Mouse (Mus musculus) forebrain, embryonic 16.5 days (tissue): ENCODE data around the gene Vmn1r15. TPM values are rescaled to one million over a fixed set of nuclear protein-coding genes. Genes with fewer than 3 reads are reported as not detected.

ENCODE experiments used
- ATAC-seq: fragments of 200-750 bp; cut with Nextera tagmentation; 2 replicates; pipeline ENCODE4 v1.8.0; 2017; ENCODE audit warnings: mild to moderate bottlenecking, moderate library complexity
- H3K27ac ChIP-seq: fragments of 300-500 bp; sonication (generic); 2 replicates; pipeline ENCODE4 v1.5.1; 2014; ENCODE audit warnings: low read length, control low read depth
- H3K27me3 ChIP-seq: fragments of 300-500 bp; sonication (generic); replicated peaks from 2 replicates; pipeline ENCODE4 v1.6.1; 2014; ENCODE audit warnings: low read length; ENCODE audit not compliant: control insufficient read depth, insufficient read depth
- H3K36me3 ChIP-seq: fragments of 300-500 bp; sonication (generic); 2 replicates; pipeline ENCODE4 v1.6.1; 2014; ENCODE audit not compliant: control insufficient read depth, insufficient read depth
- H3K4me1 ChIP-seq: fragments of 300-500 bp; sonication (generic); replicated peaks from 2 replicates; pipeline ENCODE4 v1.6.1; 2014; ENCODE audit warnings: low read length; ENCODE audit not compliant: control insufficient read depth, insufficient read depth
- H3K4me2 ChIP-seq: fragments of 300-500 bp; sonication (generic); 2 replicates; pipeline ENCODE4 v1.6.1; 2014; ENCODE audit warnings: mild to moderate bottlenecking, low read length, control low read depth
- H3K4me3 ChIP-seq: fragments of 300-500 bp; sonication (generic); replicated peaks from 2 replicates; pipeline ENCODE4 v1.5.1; 2014; ENCODE audit warnings: mild to moderate bottlenecking, low read length, control low read depth
- H3K9ac ChIP-seq: fragments of 300-500 bp; sonication (generic); replicated peaks from 2 replicates; pipeline ENCODE4 v1.6.1; 2014; ENCODE audit warnings: low read depth, low read length, control low read depth
- H3K9me3 ChIP-seq: fragments of 300-500 bp; sonication (generic); 2 replicates; pipeline ENCODE4 v1.6.1; 2016; ENCODE audit warnings: low read length; ENCODE audit not compliant: control insufficient read depth
- WGBS: fragments of 180-500 bp; shearing (Covaris S2); extraction: QIAGEN DNeasy Blood & Tissue Kit; methylation state at CpG from one replicate; pipeline ENCODE4 v1.1.7; 2014; 5-methylcytosine and 5-hydroxymethylcytosine counted together
- polyA plus RNA-seq: library from polyadenylated mRNA; unstranded; fragments of >200 nt; fragmentation: Nextera tagmentation; extraction: Ambion mirVana; gene quantifications from 2 replicates; pipeline ENCODE4 v1.2.1, GENCODE M21; 2015

Vmn1r15 gene
- polyA plus RNA-seq = not detected in 2 replicates

DNA sequence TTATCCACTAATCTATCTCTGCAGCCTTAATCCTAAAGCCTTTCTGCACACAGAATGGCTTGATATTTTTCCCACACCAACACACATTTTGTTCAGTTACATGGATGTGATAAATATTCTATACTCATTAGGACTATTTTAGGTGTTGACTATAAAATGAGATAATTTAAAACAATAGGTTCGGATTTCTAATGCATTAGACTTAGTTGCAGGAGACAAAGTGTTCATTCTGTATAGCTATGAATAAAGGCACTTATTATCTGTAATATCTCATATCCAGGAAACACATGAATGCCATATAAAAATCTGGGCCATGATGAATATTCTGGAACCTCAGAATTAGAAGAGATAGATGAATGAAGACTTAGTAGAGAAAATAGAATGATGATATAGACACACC lies at the start of gene Vmn1r15:
Gene Vmn1r15, plus strand, starts transcription at position 301 of the 400 bp plus-strand sequence.
- Histone ChIP-seq H3K4me3 (no peak within 1 kb of the TSS), H3K36me3 (no peaks in the 10 kb centered on the region), H3K27me3 (no peaks in the 10 kb centered on the region), H3K9ac (no peak within 1 kb of the TSS), H3K9me3 (no peaks in the 10 kb centered on the region), H3K27ac (no peak within 1 kb of the TSS), H3K4me2 (no peak within 1 kb of the TSS), H3K4me1 (no peaks in the 10 kb centered on the region)
- ATAC-seq = no peak
- WGBS = 80% methylated on average over 1 of the region's 1 CpGs

- WGBS = 94% methylated on average over 3 of the region's 3 CpGs
- Histone ChIP-seq H3K9ac (no peak within 1 kb of the TSS), H3K4me3 (no peak within 1 kb of the TSS), H3K27me3 (no peaks in the 10 kb centered on the region), H3K4me2 (no peak within 1 kb of the TSS), H3K4me1 (no peaks in the 10 kb centered on the region), H3K36me3 (no peaks in the 10 kb centered on the region), H3K27ac (no peak within 1 kb of the TSS), H3K9me3 (no peaks in the 10 kb centered on the region)
- no peak for ATAC-seq
These were observed 26.4 kb upstream of the Vmn1r15 start, which contains the start of gene Vmn1r14 for GRCm38 (mm10) chr6:57231386-57231785. TSS of gene Vmn1r14 (plus strand) at chr6:57231686.

GRCm38 (mm10) chr6:57260990-57261389 lies 3.2 kb downstream of the Vmn1r15 start:
- H3K4me2 ChIP-seq = no peak overlapping the region
- H3K36me3 ChIP-seq = no peaks in the 10 kb centered on the region
- H3K9ac ChIP-seq = no peak overlapping the region
- no peak for ATAC-seq
- no peak overlapping the region for H3K4me3 ChIP-seq
- H3K4me1 ChIP-seq = no peaks in the 10 kb centered on the region
- WGBS = 95% methylated on average over 2 of the region's 2 CpGs
- H3K27me3 ChIP-seq = no peaks in the 10 kb centered on the region
- no peak overlapping the region for H3K27ac ChIP-seq
- H3K9me3 ChIP-seq = no peaks in the 10 kb centered on the region

DNA sequence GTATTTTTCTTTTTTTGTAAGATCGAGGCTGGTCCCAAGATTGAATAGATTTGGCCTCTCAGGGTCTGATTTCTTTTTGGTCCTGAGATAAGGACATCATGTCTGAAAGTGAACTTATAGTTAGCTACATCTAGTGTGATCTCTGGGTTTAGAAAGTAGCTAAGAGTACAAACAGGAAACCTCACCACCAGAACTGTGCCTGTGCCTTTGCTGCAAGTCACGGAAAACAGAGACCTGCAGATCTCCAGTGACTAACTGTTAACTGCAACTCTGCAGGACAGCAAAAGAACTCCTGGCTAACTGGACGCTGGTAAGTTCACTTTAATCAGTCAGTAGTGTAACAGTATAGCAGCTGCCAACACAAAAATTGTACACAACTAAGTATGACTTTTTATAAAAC lies 14.1 kb downstream of the Vmn1r15 start:
- no peak overlapping the region for H3K27ac ChIP-seq
- 77% methylated on average over 3 of the region's 3 CpGs for WGBS
- no peaks in the 10 kb centered on the region for H3K4me1 ChIP-seq
- no peak overlapping the region for H3K4me2 ChIP-seq
- H3K4me3 ChIP-seq = no peak overlapping the region
- no peaks in the 10 kb centered on the region for H3K36me3 ChIP-seq
- no peaks in the 10 kb centered on the region for H3K27me3 ChIP-seq
- H3K9me3 ChIP-seq = no peaks in the 10 kb centered on the region
- ATAC-seq = no peak
- no peak overlapping the region for H3K9ac ChIP-seq

- H3K4me1 ChIP-seq = no peaks in the 10 kb centered on the region
- ATAC-seq = no peak
- no peak overlapping the region for H3K27ac ChIP-seq
- no peak overlapping the region for H3K9ac ChIP-seq
- H3K36me3 ChIP-seq = no peaks in the 10 kb centered on the region
- no peak overlapping the region for H3K4me2 ChIP-seq
- H3K4me3 ChIP-seq = no peak overlapping the region
- H3K9me3 ChIP-seq = no peaks in the 10 kb centered on the region
- H3K27me3 ChIP-seq = no peaks in the 10 kb centered on the region
These were observed 14.8 kb downstream of the Vmn1r15 start for GRCm38 (mm10) chr6:57272517-57272916.

- no peak overlapping the region for H3K4me2 ChIP-seq
- no peak for ATAC-seq
- no peak overlapping the region for H3K9ac ChIP-seq
- H3K4me3 ChIP-seq = no peak overlapping the region
- H3K27ac ChIP-seq = no peak overlapping the region
- H3K4me1 ChIP-seq = no peaks in the 10 kb centered on the region
- no peaks in the 10 kb centered on the region for H3K27me3 ChIP-seq
- H3K36me3 ChIP-seq = no peaks in the 10 kb centered on the region
- no peaks in the 10 kb centered on the region for H3K9me3 ChIP-seq
These were observed 21.2 kb downstream of the Vmn1r15 start for GRCm38 (mm10) chr6:57278952-57279351.

Other genes starting within 250 kb of the Vmn1r15 start
- gene Vmn1r7, start 232.6 kb upstream of the Vmn1r15 start, polyA plus RNA-seq = not detected in 2 replicates
- not detected in 2 replicates for gene Vmn1r8, start 225.7 kb upstream of the Vmn1r15 start, polyA plus RNA-seq
- not detected in 2 replicates for gene Vmn1r9, start 191.2 kb upstream of the Vmn1r15 start, polyA plus RNA-seq
- not detected in 2 replicates for gene Vmn1r10, start 148.5 kb upstream of the Vmn1r15 start, polyA plus RNA-seq
- gene Vmn1r11, start 124.5 kb upstream of the Vmn1r15 start, polyA plus RNA-seq = not detected in 2 replicates
- gene Vmn1r12, start 101.0 kb upstream of the Vmn1r15 start, polyA plus RNA-seq = not detected in 2 replicates
- gene Vmn1r13, start 54.7 kb upstream of the Vmn1r15 start, polyA plus RNA-seq = not detected in 2 replicates
- not detected in 2 replicates for gene Vmn1r14, start 26.3 kb upstream of the Vmn1r15 start, polyA plus RNA-seq
- gene Vmn1r16, start 71.5 kb downstream of the Vmn1r15 start, polyA plus RNA-seq = not detected in 2 replicates
- gene Vmn1r17, start 105.8 kb downstream of the Vmn1r15 start, polyA plus RNA-seq = not detected in 2 replicates
- gene Vmn1r18, start 137.8 kb downstream of the Vmn1r15 start, polyA plus RNA-seq = not detected in 2 replicates
- not detected in 2 replicates for gene Vmn1r19, start 145.8 kb downstream of the Vmn1r15 start, polyA plus RNA-seq
- not detected in 2 replicates for gene Vmn1r20, start 171.0 kb downstream of the Vmn1r15 start, polyA plus RNA-seq